Mouse (Mus musculus): ENCODE data around the gene Lrrc71. TPM values are rescaled to one million over a fixed set of nuclear protein-coding genes. Genes with fewer than 3 reads are reported as not detected.

Gene Lrrc71
- polyA plus RNA-seq, 1 experiment from 2014 or later = 0.32 TPM

DNA sequence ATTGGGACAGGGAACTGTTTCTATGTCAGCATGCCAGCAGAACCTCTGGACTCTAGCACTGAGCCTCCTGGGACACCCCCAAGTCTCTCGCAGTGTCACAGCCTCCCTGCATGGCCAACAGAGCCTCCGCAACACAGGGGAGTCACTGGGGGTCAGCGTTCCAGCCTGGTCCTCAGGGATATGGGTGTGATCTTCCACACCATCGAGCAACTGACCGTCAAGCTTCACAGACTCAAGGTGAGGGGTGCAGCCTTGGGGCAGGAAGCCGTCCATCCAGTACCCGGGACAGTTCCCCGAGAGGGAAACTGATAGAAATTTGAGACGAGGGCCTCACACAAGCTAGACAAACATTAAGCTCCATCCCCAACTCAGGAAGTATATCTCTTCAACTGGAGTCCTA is 13.1 kb downstream of the Lrrc71 start:
- no peaks in the 10 kb centered on the region for H3K27me3 ChIP-seq (ENCODE audit: control insufficient read depth, insufficient read depth, low read length)
- H3K9me3 ChIP-seq (ENCODE audit: control insufficient read depth, low read length) = no peaks in the 10 kb centered on the region
- H3K9ac ChIP-seq (ENCODE audit: low read length) = no peak overlapping the region
- 71% methylated on average over 9 of the region's 9 CpGs for WGBS
- no peak overlapping the region for H3K27ac ChIP-seq (replicated peaks in 1 of 2; ENCODE audit: control insufficient read depth in 1 of 2, insufficient read depth in 1 of 2, low read depth in 2 of 2, low read length in 2 of 2)
- no peak for ATAC-seq (ENCODE audit: insufficient number of reproducible peaks, insufficient read depth, low FRiP score, low read depth)
- no peak overlapping the region for H3K4me2 ChIP-seq (ENCODE audit: low read length)
- no peak overlapping the region for H3K4me3 ChIP-seq (ENCODE audit: control insufficient read depth in 1 of 2, insufficient read depth in 1 of 2, low read depth in 1 of 2, low read length in 2 of 2)
- peaks cover 90% of the 10 kb centered on the region for H3K36me3 ChIP-seq (ENCODE audit: control insufficient read depth, insufficient read depth, low read length)
- no peaks in the 10 kb centered on the region for H3K4me1 ChIP-seq (ENCODE audit: control insufficient read depth in 2 of 2, insufficient read depth in 2 of 2, low read length in 2 of 2)

GRCm38 (mm10) chr3:87733984-87734761 is 14.3 kb downstream of the Lrrc71 start:
- H3K27me3 ChIP-seq (ENCODE audit: control insufficient read depth, insufficient read depth, low read length) = no peaks in the 10 kb centered on the region
- H3K4me2 ChIP-seq (ENCODE audit: low read length) = no peak overlapping the region
- H3K27ac ChIP-seq (replicated peaks in 1 of 2; ENCODE audit: control insufficient read depth in 1 of 2, insufficient read depth in 1 of 2, low read depth in 2 of 2, low read length in 2 of 2) = no peak overlapping the region
- peaks cover 96% of the 10 kb centered on the region for H3K36me3 ChIP-seq (ENCODE audit: control insufficient read depth, insufficient read depth, low read length)
- no peaks in the 10 kb centered on the region for H3K4me1 ChIP-seq (ENCODE audit: control insufficient read depth in 2 of 2, insufficient read depth in 2 of 2, low read length in 2 of 2)
- no peak for ATAC-seq (ENCODE audit: insufficient number of reproducible peaks, insufficient read depth, low FRiP score, low read depth)
- H3K9ac ChIP-seq (ENCODE audit: low read length) = no peak overlapping the region
- no peaks in the 10 kb centered on the region for H3K9me3 ChIP-seq (ENCODE audit: control insufficient read depth, low read length)
- 67% methylated on average over 11 of the region's 11 CpGs for WGBS
- no peak overlapping the region for H3K4me3 ChIP-seq (ENCODE audit: control insufficient read depth in 1 of 2, insufficient read depth in 1 of 2, low read depth in 1 of 2, low read length in 2 of 2)

GRCm38 (mm10) chr3:87733098-87733497 is 15.3 kb downstream of the Lrrc71 start:
- Histone ChIP-seq H3K9ac (ENCODE audit: low read length) (no peak overlapping the region), H3K9me3 (ENCODE audit: control insufficient read depth, low read length) (no peaks in the 10 kb centered on the region), H3K36me3 (ENCODE audit: control insufficient read depth, insufficient read depth, low read length) (peaks cover 99% of the 10 kb centered on the region), H3K4me3 (ENCODE audit: control insufficient read depth in 1 of 2, insufficient read depth in 1 of 2, low read depth in 1 of 2, low read length in 2 of 2) (no peak overlapping the region), H3K4me1 (ENCODE audit: control insufficient read depth in 2 of 2, insufficient read depth in 2 of 2, low read length in 2 of 2) (no peaks in the 10 kb centered on the region), H3K27ac (replicated peaks in 1 of 2; ENCODE audit: control insufficient read depth in 1 of 2, insufficient read depth in 1 of 2, low read depth in 2 of 2, low read length in 2 of 2) (no peak overlapping the region), H3K4me2 (ENCODE audit: low read length) (no peak overlapping the region), H3K27me3 (ENCODE audit: control insufficient read depth, insufficient read depth, low read length) (no peaks in the 10 kb centered on the region)
- ATAC-seq (ENCODE audit: insufficient number of reproducible peaks, insufficient read depth, low FRiP score, low read depth) = no peak
- 62% methylated on average over 4 of the region's 4 CpGs for WGBS

DNA sequence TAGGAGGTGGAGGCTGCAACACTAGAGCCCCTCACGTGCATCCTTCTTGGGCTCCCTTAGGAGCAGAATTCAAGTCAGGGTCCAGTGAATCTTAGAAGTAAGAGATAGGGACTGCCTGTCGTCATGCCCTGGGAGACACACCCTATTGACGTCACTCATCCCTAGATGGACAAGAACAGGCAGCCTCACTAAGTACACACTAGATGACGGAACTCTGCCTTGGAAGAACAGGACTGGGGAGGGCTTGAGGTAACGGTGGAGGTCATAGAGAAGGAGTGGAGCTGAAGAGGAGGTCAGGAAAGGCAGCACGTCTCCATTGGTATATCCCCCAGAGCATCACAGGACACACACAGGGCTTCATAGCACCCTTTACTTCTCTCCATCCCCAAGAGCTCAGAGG is 19.7 kb downstream of the Lrrc71 start:
- no peaks in the 10 kb centered on the region for H3K27me3 ChIP-seq (ENCODE audit: control insufficient read depth, insufficient read depth, low read length)
- no peak for ATAC-seq (ENCODE audit: insufficient number of reproducible peaks, insufficient read depth, low FRiP score, low read depth)
- H3K36me3 ChIP-seq (ENCODE audit: control insufficient read depth, insufficient read depth, low read length) = peaks cover 95% of the 10 kb centered on the region
- H3K9me3 ChIP-seq (ENCODE audit: control insufficient read depth, low read length) = no peaks in the 10 kb centered on the region
- no peaks in the 10 kb centered on the region for H3K4me1 ChIP-seq (ENCODE audit: control insufficient read depth in 2 of 2, insufficient read depth in 2 of 2, low read length in 2 of 2)
- H3K9ac ChIP-seq (ENCODE audit: low read length) = no peak overlapping the region
- H3K27ac ChIP-seq (replicated peaks in 1 of 2; ENCODE audit: control insufficient read depth in 1 of 2, insufficient read depth in 1 of 2, low read depth in 2 of 2, low read length in 2 of 2) = no peak overlapping the region
- no peak overlapping the region for H3K4me3 ChIP-seq (ENCODE audit: control insufficient read depth in 1 of 2, insufficient read depth in 1 of 2, low read depth in 1 of 2, low read length in 2 of 2)
- 85% methylated on average over 6 of the region's 6 CpGs for WGBS
- H3K4me2 ChIP-seq (ENCODE audit: low read length) = no peak overlapping the region

DNA sequence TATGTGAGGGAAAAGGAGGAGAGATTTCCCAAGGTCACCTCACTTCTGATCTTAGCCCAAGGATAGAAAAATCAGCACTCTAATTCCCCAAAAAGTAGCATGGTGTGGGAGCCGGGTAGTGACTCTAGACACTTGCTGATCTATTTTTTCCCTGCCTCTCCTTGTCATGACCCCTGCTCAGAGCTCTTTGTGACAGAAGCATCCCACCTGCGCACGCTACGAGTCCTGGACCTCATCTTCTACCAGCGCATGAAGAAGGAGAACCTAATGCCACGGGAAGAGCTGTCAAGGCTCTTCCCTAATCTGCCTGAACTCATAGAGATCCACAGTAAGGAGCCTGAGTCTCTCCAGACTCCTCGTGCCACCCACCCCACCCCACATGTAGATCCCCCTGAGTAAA is 22.2 kb downstream of the Lrrc71 start:
- Histone ChIP-seq H3K4me3 (ENCODE audit: control insufficient read depth in 1 of 2, insufficient read depth in 1 of 2, low read depth in 1 of 2, low read length in 2 of 2) (no peak overlapping the region), H3K4me1 (ENCODE audit: control insufficient read depth in 2 of 2, insufficient read depth in 2 of 2, low read length in 2 of 2) (no peaks in the 10 kb centered on the region), H3K4me2 (ENCODE audit: low read length) (no peak overlapping the region), H3K9me3 (ENCODE audit: control insufficient read depth, low read length) (no peaks in the 10 kb centered on the region), H3K27ac (replicated peaks in 1 of 2; ENCODE audit: control insufficient read depth in 1 of 2, insufficient read depth in 1 of 2, low read depth in 2 of 2, low read length in 2 of 2) (no peak overlapping the region), H3K27me3 (ENCODE audit: control insufficient read depth, insufficient read depth, low read length) (no peaks in the 10 kb centered on the region), H3K9ac (ENCODE audit: low read length) (no peak overlapping the region), H3K36me3 (ENCODE audit: control insufficient read depth, insufficient read depth, low read length) (peaks cover 87% of the 10 kb centered on the region)
- 90% methylated on average over 7 of the region's 7 CpGs for WGBS
- ATAC-seq (ENCODE audit: insufficient number of reproducible peaks, insufficient read depth, low FRiP score, low read depth) = no peak

- no peak for ATAC-seq (ENCODE audit: insufficient number of reproducible peaks, insufficient read depth, low FRiP score, low read depth)
- Histone ChIP-seq H3K9me3 (ENCODE audit: control insufficient read depth, low read length) (no peaks in the 10 kb centered on the region), H3K9ac (ENCODE audit: low read length) (no peak overlapping the region), H3K27ac (replicated peaks in 1 of 2; ENCODE audit: control insufficient read depth in 1 of 2, insufficient read depth in 1 of 2, low read depth in 2 of 2, low read length in 2 of 2) (no peak overlapping the region), H3K27me3 (ENCODE audit: control insufficient read depth, insufficient read depth, low read length) (no peaks in the 10 kb centered on the region), H3K36me3 (ENCODE audit: control insufficient read depth, insufficient read depth, low read length) (peaks cover 84% of the 10 kb centered on the region), H3K4me2 (ENCODE audit: low read length) (no peak overlapping the region), H3K4me3 (ENCODE audit: control insufficient read depth in 1 of 2, insufficient read depth in 1 of 2, low read depth in 1 of 2, low read length in 2 of 2) (no peak overlapping the region), H3K4me1 (ENCODE audit: control insufficient read depth in 2 of 2, insufficient read depth in 2 of 2, low read length in 2 of 2) (no peaks in the 10 kb centered on the region)
- WGBS = 96% methylated on average over 16 of the region's 16 CpGs
These were observed 22.8 kb downstream of the Lrrc71 start for GRCm38 (mm10) chr3:87725396-87726160.

DNA sequence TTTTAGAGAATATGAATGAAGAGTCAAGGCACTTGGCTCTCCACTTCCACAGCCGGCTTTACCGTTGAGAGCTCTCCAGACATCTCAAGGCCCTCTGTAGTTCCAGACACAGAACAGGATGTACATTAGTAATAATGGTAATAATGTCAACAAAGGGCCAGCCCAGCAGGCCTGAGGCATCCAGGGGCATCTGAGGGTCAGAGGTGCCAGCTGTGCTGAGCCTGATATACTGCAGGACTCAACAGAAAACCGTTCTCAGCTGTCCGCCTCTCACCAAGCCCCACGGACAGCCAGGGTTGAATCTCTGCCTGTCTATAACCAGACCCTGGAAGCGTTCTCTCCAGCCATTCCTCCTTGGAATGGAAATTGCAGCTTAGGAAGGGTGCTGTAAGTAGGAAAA is 23.9 kb downstream of the Lrrc71 start:
- Histone ChIP-seq H3K27me3 (ENCODE audit: control insufficient read depth, insufficient read depth, low read length) (no peaks in the 10 kb centered on the region), H3K4me2 (ENCODE audit: low read length) (no peak overlapping the region), H3K9me3 (ENCODE audit: control insufficient read depth, low read length) (no peaks in the 10 kb centered on the region), H3K36me3 (ENCODE audit: control insufficient read depth, insufficient read depth, low read length) (peaks cover 84% of the 10 kb centered on the region), H3K27ac (replicated peaks in 1 of 2; ENCODE audit: control insufficient read depth in 1 of 2, insufficient read depth in 1 of 2, low read depth in 2 of 2, low read length in 2 of 2) (no peak overlapping the region), H3K4me1 (ENCODE audit: control insufficient read depth in 2 of 2, insufficient read depth in 2 of 2, low read length in 2 of 2) (no peaks in the 10 kb centered on the region), H3K4me3 (ENCODE audit: control insufficient read depth in 1 of 2, insufficient read depth in 1 of 2, low read depth in 1 of 2, low read length in 2 of 2) (no peak overlapping the region), H3K9ac (ENCODE audit: low read length) (no peak overlapping the region)
- 64% methylated on average over 6 of the region's 6 CpGs for WGBS
- no peak for ATAC-seq (ENCODE audit: insufficient number of reproducible peaks, insufficient read depth, low FRiP score, low read depth)
